Comparison of ENCODE assay signal across 26 mouse cellular contexts in the genomic region with DNA sequence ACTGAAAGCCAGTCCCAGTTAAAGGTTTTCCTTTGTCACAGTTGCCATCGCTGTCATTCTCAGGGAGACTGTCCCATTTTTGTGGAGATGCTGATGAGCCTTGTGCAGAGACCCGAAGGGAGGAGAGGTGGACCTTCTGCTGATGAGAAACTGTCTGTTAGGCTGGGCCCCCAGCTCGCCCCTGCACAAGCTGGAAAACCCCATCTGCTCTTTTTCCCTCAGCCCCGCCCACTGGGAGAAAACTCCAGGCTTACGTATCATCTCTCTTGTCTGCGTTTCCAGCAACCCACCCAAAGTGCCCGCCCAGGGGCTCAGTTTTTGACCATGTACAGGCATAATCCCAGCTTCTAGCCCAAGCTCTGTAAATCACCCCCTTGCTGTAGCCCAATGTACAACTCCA. TPM values are rescaled to one million over a fixed set of nuclear protein-coding genes. Genes with fewer than 3 reads are reported as not detected.
DNase-seq lines count a peak whose midpoint lies in the region.
"Had no signal": no experiment of that assay in that cellular context is flagged by ENCODE, and none has a peak within 500 bp of the region (broad histone marks: within the 10 kb centered on the region; RNA-seq: fewer than 3 reads in every experiment).

No protein-coding gene starts in this region.

- 91% methylated on average over 7 of the region's 7 CpGs for WGBS in heart, embryonic 10.5 days

- no peaks in the 10 kb centered on the region for H3K36me3 ChIP-seq in heart, embryonic 10.5 days
- H3K36me3 ChIP-seq: embryonic facial prominence, embryonic 10.5 days; embryonic facial prominence, embryonic 12.5 days; forebrain, embryonic 15.5 days; G1E had no signal

- H3K9me3 ChIP-seq in heart, embryonic 10.5 days: 0 out of 2 replicates have a peak, but pooled peaks cover 4% of the 10 kb centered on the region
- H3K9me3 ChIP-seq: embryonic facial prominence, embryonic 12.5 days; forebrain, embryonic 13.5 days; forebrain, embryonic 15.5 days; G1E had no signal

- H3K4me3 ChIP-seq in heart, embryonic 10.5 days: no peak overlapping the region
- H3K4me3 ChIP-seq: embryonic facial prominence, embryonic 10.5 days; embryonic facial prominence, embryonic 12.5 days; forebrain, embryonic 13.5 days; forebrain, embryonic 15.5 days had no signal

- H3K27ac ChIP-seq in heart, embryonic 10.5 days: no peak overlapping the region
- H3K27ac ChIP-seq: embryonic facial prominence, embryonic 10.5 days; embryonic facial prominence, embryonic 12.5 days; forebrain, embryonic 13.5 days; forebrain, embryonic 15.5 days had no signal

- peak; percentile 86 for DNase-seq in heart, adult 11 months
- DNase-seq in heart, embryonic 10.5 days (ENCODE audit: low spot score): no peak
- DNase-seq in layer of hippocampus, adult 18-20 months (ENCODE audit: low spot score in 2 of 2): peak; percentile 39 to 64
- no peak for DNase-seq in layer of hippocampus, postnatal 10 days (ENCODE audit: low spot score in 2 of 2)
- DNase-seq in layer of hippocampus, adult 9-11 months: peak; percentile 61
- no peak for DNase-seq in layer of hippocampus, postnatal 36 days
- DNase-seq: adrenal gland, adult 8-10 months; adrenal gland, postnatal 14 days; adrenal gland, postnatal 36 days; B cell, adult 2 months; cerebellum, adult 11-12 months; cerebellum, adult 2 months; cerebellum, adult 9-10 months; cerebellum, postnatal 10 days; cerebellum, postnatal 25 days had no signal

- no peaks in the 10 kb centered on the region for H3K27me3 ChIP-seq in heart, embryonic 10.5 days (ENCODE audit: insufficient read depth, poor library complexity, severe bottlenecking)
- H3K27me3 ChIP-seq: CH12.LX; embryonic facial prominence, embryonic 12.5 days; forebrain, embryonic 13.5 days; forebrain, embryonic 15.5 days; Patski had no signal

- 0 out of 2 replicates have a peak, but pooled peaks cover 4% of the 10 kb centered on the region for H3K4me1 ChIP-seq in heart, embryonic 10.5 days
- H3K4me1 ChIP-seq: embryonic facial prominence, embryonic 10.5 days; forebrain, embryonic 13.5 days; forebrain, embryonic 15.5 days had no signal

RNA-seq across cellular contexts. Expression of gene Hspb3, which starts 17.2 kb away (rescaled TPM):
- polyA plus RNA-seq in heart, embryonic 10.5 days (2016; fragmentation: Nextera tagmentation; extraction: Ambion mirVana): 42.9 and 76.4 TPM in 2 replicates
- total RNA-seq in layer of hippocampus, adult 18-20 months (2021): 1 to 10 TPM in 1 of 2 experiments, under 1 TPM in 1; 0.99 to 2.2 TPM
- total RNA-seq in layer of hippocampus, postnatal 10 days (2021): 1 to 10 TPM; 1.4 to 1.6 TPM
- 1 to 10 TPM in 1 of 2 experiments, under 1 TPM in 1; 0.62 to 1.0 TPM for total RNA-seq in layer of hippocampus, postnatal 36 days (2021)
- total RNA-seq: adrenal gland, adult 18-20 months; adrenal gland, adult 8-10 months; adrenal gland, postnatal 14 days; adrenal gland, postnatal 36 days; CH12.LX; G1E had no signal
- polyA plus RNA-seq: activated CD4-positive, CD25-positive, alpha-beta regulatory T cell, adult 4 months; CD4-positive, CD25-positive, alpha-beta regulatory T cell, adult 4 months; embryonic facial prominence, embryonic 10.5 days; forebrain, embryonic 11.5 days; forebrain, embryonic 13.5 days; G1E; Patski had no signal

Comparison
In these comparisons a context has a peak if more than half of its experiments do, and no peak if none do; other contexts are left out.
1. DNase-seq: peak in heart, adult 11 months (single experiment), layer of hippocampus, adult 18-20 months (2 of 2) and layer of hippocampus, adult 9-11 months (single experiment); none in heart, embryonic 10.5 days (single experiment), layer of hippocampus, postnatal 10 days (0 of 2) and layer of hippocampus, postnatal 36 days (0 of 2).